Mouse (Mus musculus): ENCODE data around the gene Spata31. TPM values are rescaled to one million over a fixed set of nuclear protein-coding genes. Genes with fewer than 3 reads are reported as not detected.
A peak's percentile ranks its signal among the peaks of the same experiment; 100 is the strongest.

The Spata31 gene
- polyA plus RNA-seq (2016; fragmentation: Nextera tagmentation; extraction: Ambion mirVana) = not detected in 2 replicates

GRCm38 (mm10) chr13:64917191-64917590, at the start of gene Spata31:
Spata31 (plus strand) TSS chr13:64917406.
- WGBS = 73% methylated on average over 1 of the region's 1 CpGs
- Histone ChIP-seq H3K27ac (no peak within 1 kb of the TSS), H3K9me3 (no peaks in the 10 kb centered on the region), H3K27me3 (ENCODE audit: insufficient read depth, poor library complexity, severe bottlenecking) (no peaks in the 10 kb centered on the region), H3K36me3 (no peaks in the 10 kb centered on the region), H3K4me3 (no peak within 1 kb of the TSS), H3K4me1 (replicated peaks) (no peaks in the 10 kb centered on the region)
- DNase-seq (ENCODE audit: low spot score) = no peak

DNA sequence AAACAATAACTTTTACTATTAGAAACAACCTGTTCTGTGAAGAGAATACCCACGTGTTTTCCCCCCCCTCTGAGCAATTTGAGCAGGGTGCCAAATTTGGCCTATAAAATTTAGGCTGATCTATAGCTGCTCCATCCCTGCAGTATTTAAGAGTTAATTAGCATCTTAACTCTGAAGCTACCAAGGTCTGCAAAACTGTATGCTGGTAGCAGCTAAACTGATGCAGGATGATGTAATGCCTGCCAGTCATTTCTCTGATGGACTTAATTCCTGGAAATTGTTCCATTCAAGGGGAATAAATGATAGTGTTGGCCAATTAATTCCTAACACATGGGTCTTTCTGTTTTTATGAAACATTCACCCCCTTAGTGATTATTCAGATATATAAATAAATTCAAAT, 14.1 kb upstream of the Spata31 start:
- H3K27ac ChIP-seq = no peak overlapping the region
- no peaks in the 10 kb centered on the region for H3K9me3 ChIP-seq
- WGBS = 56% methylated on average over 1 of the region's 1 CpGs
- no peak overlapping the region for H3K4me3 ChIP-seq
- DNase-seq (ENCODE audit: low spot score) = no peak
- 0 out of 2 replicates have a peak, but pooled peaks cover 5% of the 10 kb centered on the region for H3K27me3 ChIP-seq (ENCODE audit: insufficient read depth, poor library complexity, severe bottlenecking)
- no peaks in the 10 kb centered on the region for H3K36me3 ChIP-seq
- H3K4me1 ChIP-seq (replicated peaks) = 0 out of 2 replicates have a peak, but pooled peaks cover 6% of the 10 kb centered on the region

- Histone ChIP-seq H3K27ac (no peak within 1 kb of the TSS), H3K36me3 (no peaks in the 10 kb centered on the region), H3K4me3 (peak within 1 kb of the TSS; percentile 32), H3K4me1 (replicated peaks) (0 out of 2 replicates have a peak, but pooled peaks cover 6% of the 10 kb centered on the region), H3K27me3 (ENCODE audit: insufficient read depth, poor library complexity, severe bottlenecking) (0 out of 2 replicates have a peak, but pooled peaks cover 5% of the 10 kb centered on the region), H3K9me3 (no peaks in the 10 kb centered on the region)
- peak; percentile 52 for DNase-seq (ENCODE audit: low spot score)
- 11% methylated on average over 16 of the region's 16 CpGs for WGBS
Observed at GRCm38 (mm10) chr13:64903585-64904208, 13.5 kb upstream of the Spata31 start, which contains the start of gene Cntnap3. Cntnap3 (minus strand) TSS chr13:64903955.

Other genes with a start within 250 kb of the Spata31 start
- not detected in 2 replicates for gene Cntnap3, start 13.5 kb upstream of the Spata31 start, polyA plus RNA-seq (2016; fragmentation: Nextera tagmentation; extraction: Ambion mirVana)
- not detected in 2 replicates for gene Spata31d1c, start 115.7 kb downstream of the Spata31 start, polyA plus RNA-seq (2016; fragmentation: Nextera tagmentation; extraction: Ambion mirVana)
- gene Prss47, start 135.4 kb downstream of the Spata31 start, polyA plus RNA-seq (2016; fragmentation: Nextera tagmentation; extraction: Ambion mirVana) = not detected in 2 replicates
- 34.7 and 43.1 TPM in 2 replicates for gene Mfsd14b, start 195.6 kb downstream of the Spata31 start, polyA plus RNA-seq (2016; fragmentation: Nextera tagmentation; extraction: Ambion mirVana)
- not detected in 2 replicates for gene Olfr465-ps1, start 220.7 kb downstream of the Spata31 start, polyA plus RNA-seq (2016; fragmentation: Nextera tagmentation; extraction: Ambion mirVana)
- gene Olfr466, start 232.8 kb downstream of the Spata31 start, polyA plus RNA-seq (2016; fragmentation: Nextera tagmentation; extraction: Ambion mirVana) = not detected in 2 replicates